Mouse (Mus musculus) lung, postnatal 36 days (tissue): ENCODE results near the gene Cd163l1.

Source experiments
- DNase-seq: peaks from one replicate; pipeline ENCODE4 v3.0.0; 2022; ENCODE audit warnings: mixed read lengths

The Cd163l1 gene

GRCm38 (mm10) chr7:140220375-140220774 lies 2.3 kb downstream of the Cd163l1 start:
- no peak for DNase-seq

GRCm38 (mm10) chr7:140224209-140224608 lies 6.1 kb downstream of the Cd163l1 start:
- DNase-seq = no peak

GRCm38 (mm10) chr7:140228476-140228875 lies 10.4 kb downstream of the Cd163l1 start:
- DNase-seq = no peak

GRCm38 (mm10) chr7:140231026-140231425 lies 13.0 kb downstream of the Cd163l1 start:
- no peak for DNase-seq

- DNase-seq = no peak
Measured at GRCm38 (mm10) chr7:140233696-140234095, 15.6 kb downstream of the Cd163l1 start.

- no peak for DNase-seq
Measured at GRCm38 (mm10) chr7:140247216-140247615, 29.1 kb downstream of the Cd163l1 start, which contains the start of gene 5830411N06Rik. Gene 5830411N06Rik, plus strand, starts transcription at chr7:140247284.

GRCm38 (mm10) chr7:140253780-140254299 lies 35.8 kb downstream of the Cd163l1 start:
- DNase-seq = no peak
